Mouse (Mus musculus): Measurements from ENCODE around the gene Yae1d1. TPM values are rescaled to one million over a fixed set of nuclear protein-coding genes. Genes with fewer than 3 reads are reported as not detected.
"Not testable (repeated sequence)": the region's sequence is repeated elsewhere in the genome, so short reads cannot be mapped to it uniquely, and the experiment has no call there.

Yae1d1 gene
- polyA plus RNA-seq, 1 experiment from 2014 or later = 84.9 TPM

GRCm38 (mm10) chr13:17974734-17975133 is 18.4 kb downstream of the Yae1d1 start:
- 94% methylated on average over 9 of the region's 9 CpGs for WGBS

GRCm38 (mm10) chr13:17960613-17961012 is 32.5 kb downstream of the Yae1d1 start:
- Histone ChIP-seq H3K4me1 (replicated peaks) (no peaks in the 10 kb centered on the region), H3K27me3 (ENCODE audit: insufficient read depth, poor library complexity, severe bottlenecking) (no peaks in the 10 kb centered on the region), H3K36me3 (no peaks in the 10 kb centered on the region), H3K9me3 (no peaks in the 10 kb centered on the region), H3K27ac (no peak overlapping the region), H3K4me3 (no peak overlapping the region)
- no peak for DNase-seq (ENCODE audit: low spot score)
- 84% methylated on average over 7 of the region's 7 CpGs for WGBS

More at GRCm38 (mm10) chr13:17974734-17975133, 18.4 kb downstream of the Yae1d1 start:
- Histone ChIP-seq H3K27ac (no peak overlapping the region), H3K4me3 (no peak overlapping the region), H3K27me3 (ENCODE audit: insufficient read depth, poor library complexity, severe bottlenecking) (no peaks in the 10 kb centered on the region), H3K9me3 (0 out of 2 replicates have a peak, but pooled peaks cover 3% of the 10 kb centered on the region), H3K4me1 (replicated peaks) (no peaks in the 10 kb centered on the region), H3K36me3 (no peaks in the 10 kb centered on the region)
- DNase-seq (ENCODE audit: low spot score) = no peak

- Histone ChIP-seq H3K4me1 (replicated peaks) (no peaks in the 10 kb centered on the region), H3K36me3 (no peaks in the 10 kb centered on the region), H3K27me3 (ENCODE audit: insufficient read depth, poor library complexity, severe bottlenecking) (no peaks in the 10 kb centered on the region), H3K9me3 (no peaks in the 10 kb centered on the region), H3K27ac (no peak overlapping the region), H3K4me3 (no peak overlapping the region)
- WGBS = 53% methylated on average over 1 of the region's 1 CpGs
- DNase-seq (ENCODE audit: low spot score) = no peak
Measured at GRCm38 (mm10) chr13:17954282-17954681, 38.9 kb downstream of the Yae1d1 start.

GRCm38 (mm10) chr13:17950581-17950980 is 42.6 kb downstream of the Yae1d1 start:
- WGBS = 92% methylated on average over 8 of the region's 8 CpGs
- H3K9me3 ChIP-seq; DNase-seq (ENCODE audit: low spot score); H3K4me3 ChIP-seq; H3K27ac ChIP-seq; H3K36me3 ChIP-seq; H3K27me3 ChIP-seq (ENCODE audit: insufficient read depth, poor library complexity, severe bottlenecking); H3K4me1 ChIP-seq (replicated peaks): not testable (repeated sequence)

- Histone ChIP-seq H3K27me3 (ENCODE audit: insufficient read depth, poor library complexity, severe bottlenecking) (no peaks in the 10 kb centered on the region), H3K27ac (no peak overlapping the region), H3K4me3 (no peak overlapping the region), H3K9me3 (no peaks in the 10 kb centered on the region), H3K4me1 (replicated peaks) (peaks cover 5% of the 10 kb centered on the region; the same call in 1 of the 2 replicates), H3K36me3 (no peaks in the 10 kb centered on the region)
- no peak for DNase-seq (ENCODE audit: low spot score)
- WGBS = 82% methylated on average over 18 of the region's 18 CpGs
Measured at GRCm38 (mm10) chr13:17949555-17949954, 43.6 kb downstream of the Yae1d1 start.

- WGBS = 9% methylated on average over 67 of the region's 69 CpGs
- Histone ChIP-seq H3K27ac (peak within 1 kb of the TSS; percentile 99), H3K4me3 (peak within 1 kb of the TSS; percentile 89), H3K4me1 (replicated peaks) (peaks cover 19% of the 10 kb centered on the region), H3K9me3 (no peaks in the 10 kb centered on the region), H3K27me3 (ENCODE audit: insufficient read depth, poor library complexity, severe bottlenecking) (no peaks in the 10 kb centered on the region), H3K36me3 (peaks cover 5% of the 10 kb centered on the region; the same call in 1 of the 2 replicates)
- DNase-seq (ENCODE audit: low spot score) = peak; percentile 94
Measured at GRCm38 (mm10) chr13:17944078-17944917, 48.9 kb downstream of the Yae1d1 start, which contains the start of gene Rala. TSS of gene Rala (minus strand) at chr13:17944239.

GRCm38 (mm10) chr13:17943306-17944077 is 49.7 kb downstream of the Yae1d1 start:
- peak overlapping the region; percentile 89 for H3K4me3 ChIP-seq
- no peaks in the 10 kb centered on the region for H3K9me3 ChIP-seq
- H3K36me3 ChIP-seq = peaks cover 7% of the 10 kb centered on the region; the same call in 1 of the 2 replicates
- WGBS = 1% methylated on average over 67 of the region's 70 CpGs
- peak; percentile 33 for DNase-seq (ENCODE audit: low spot score)
- H3K4me1 ChIP-seq (replicated peaks) = peaks cover 19% of the 10 kb centered on the region
- peak overlapping the region; percentile 99 for H3K27ac ChIP-seq
- H3K27me3 ChIP-seq (ENCODE audit: insufficient read depth, poor library complexity, severe bottlenecking) = no peaks in the 10 kb centered on the region

GRCm38 (mm10) chr13:17942338-17942737 is 50.8 kb downstream of the Yae1d1 start:
- DNase-seq (ENCODE audit: low spot score) = no peak
- H3K27ac ChIP-seq = no peak overlapping the region
- peaks cover 19% of the 10 kb centered on the region for H3K4me1 ChIP-seq (replicated peaks)
- no peaks in the 10 kb centered on the region for H3K27me3 ChIP-seq (ENCODE audit: insufficient read depth, poor library complexity, severe bottlenecking)
- H3K36me3 ChIP-seq = peaks cover 7% of the 10 kb centered on the region; the same call in 1 of the 2 replicates
- H3K9me3 ChIP-seq = no peaks in the 10 kb centered on the region
- peak overlapping the region; percentile 89; the same call in 1 of the 2 replicates for H3K4me3 ChIP-seq
- WGBS = 75% methylated on average over 6 of the region's 6 CpGs

Other genes with a start within 250 kb of the Yae1d1 start
- 15.0 and 16.3 TPM in 2 replicates for gene Cdk13, start 188.3 kb downstream of the Yae1d1 start, polyA plus RNA-seq (2016; fragmentation: Nextera tagmentation; extraction: Ambion mirVana)
- gene Rala, start 49.1 kb downstream of the Yae1d1 start, polyA plus RNA-seq (2016; fragmentation: Nextera tagmentation; extraction: Ambion mirVana) = 128 and 129 TPM in 2 replicates